Mouse (Mus musculus) hindbrain, embryonic 13.5 days (tissue): ENCODE measurements at regions not wholly inside any gene's neighbourhood (a gene's known extent, or its start where the extent isn't known, plus 50 kb on each side); places are given as distances from the start of the nearest gene placed in this dataset.
"Not testable (repeated sequence)": the region's sequence is repeated elsewhere in the genome, so short reads cannot be mapped to it uniquely, and the experiment has no call there.

Experiments used
- ATAC-seq: fragments of 200-750 bp; cut with Nextera tagmentation; 2 replicates; pipeline ENCODE4 v1.8.0; 2017; ENCODE audit warnings: moderate TSS enrichment; ENCODE audit not compliant: low FRiP score
- H3K27ac ChIP-seq: fragments of 300-500 bp; sonication (generic); 2 replicates; pipeline ENCODE4 v1.5.1; 2015; ENCODE audit warnings: inconsistent platforms, mild to moderate bottlenecking, moderate library complexity
- H3K27me3 ChIP-seq: fragments of 300-500 bp; sonication (generic); 2 replicates; pipeline ENCODE4 v1.6.1; 2015; ENCODE audit warnings: mild to moderate bottlenecking, inconsistent platforms
- H3K36me3 ChIP-seq: fragments of 300-500 bp; sonication (generic); 2 replicates; pipeline ENCODE4 v1.6.1; 2015; ENCODE audit warnings: mild to moderate bottlenecking, inconsistent platforms
- H3K4me1 ChIP-seq: fragments of 300-500 bp; sonication (generic); replicated peaks from 2 replicates; pipeline ENCODE4 v1.6.1; 2015; ENCODE audit warnings: inconsistent platforms
- H3K4me2 ChIP-seq: fragments of 300-500 bp; sonication (generic); 2 replicates; pipeline ENCODE4 v1.6.1; 2015; ENCODE audit warnings: inconsistent platforms, mild to moderate bottlenecking, moderate library complexity
- H3K4me3 ChIP-seq: fragments of 300-500 bp; sonication (generic); 2 replicates; pipeline ENCODE4 v1.5.1; 2015; ENCODE audit warnings: mild to moderate bottlenecking, inconsistent platforms
- H3K9ac ChIP-seq: fragments of 300-500 bp; sonication (generic); 2 replicates; pipeline ENCODE4 v1.6.1; 2015; ENCODE audit warnings: mild to moderate bottlenecking, inconsistent platforms
- H3K9me3 ChIP-seq: fragments of 300-500 bp; sonication (generic); 2 replicates; pipeline ENCODE4 v1.6.1; 2016; ENCODE audit warnings: inconsistent platforms
- WGBS: fragments of 180-500 bp; shearing (Covaris S2); methylation state at CpG from one replicate; pipeline ENCODE4 v1.1.7; 2015; 5-methylcytosine and 5-hydroxymethylcytosine counted together

- no peak for ATAC-seq
These were observed 611.9 kb downstream of the A830018L16Rik start for GRCm38 (mm10) chr1:12025791-12026190.

GRCm38 (mm10) chr1:12027442-12027841 is 613.5 kb downstream of the A830018L16Rik start:
- H3K4me1 ChIP-seq, result peaks cover 5% of the 10 kb centered on the region; the same call in 1 of the 2 replicates
- H3K36me3 ChIP-seq, result no peaks in the 10 kb centered on the region
- ATAC-seq, result no peak
- H3K9ac ChIP-seq, result no peak overlapping the region
- no peaks in the 10 kb centered on the region for H3K9me3 ChIP-seq
- no peaks in the 10 kb centered on the region for H3K27me3 ChIP-seq
- 87% methylated on average over 2 of the region's 2 CpGs for WGBS
- H3K4me3 ChIP-seq, result no peak overlapping the region
- no peak overlapping the region for H3K27ac ChIP-seq
- no peak overlapping the region for H3K4me2 ChIP-seq

More at GRCm38 (mm10) chr1:12025791-12026190, 611.9 kb downstream of the A830018L16Rik start:
- Histone ChIP-seq H3K4me1 (peaks cover 5% of the 10 kb centered on the region; the same call in 1 of the 2 replicates), H3K4me2 (no peak overlapping the region), H3K9me3 (no peaks in the 10 kb centered on the region), H3K9ac (no peak overlapping the region), H3K36me3 (no peaks in the 10 kb centered on the region), H3K4me3 (no peak overlapping the region), H3K27me3 (no peaks in the 10 kb centered on the region), H3K27ac (no peak overlapping the region)

- no peak overlapping the region for H3K4me2 ChIP-seq
- no peak overlapping the region for H3K27ac ChIP-seq
- no peak overlapping the region for H3K4me3 ChIP-seq
- no peaks in the 10 kb centered on the region for H3K36me3 ChIP-seq
- no peak overlapping the region for H3K9ac ChIP-seq
- whole genome bisulfite sequencing, result 82% methylated on average over 4 of the region's 4 CpGs
- no peaks in the 10 kb centered on the region for H3K9me3 ChIP-seq
- H3K4me1 ChIP-seq, result peaks cover 5% of the 10 kb centered on the region; the same call in 1 of the 2 replicates
- no peaks in the 10 kb centered on the region for H3K27me3 ChIP-seq
- ATAC-seq, result no peak
These were observed 614.2 kb downstream of the A830018L16Rik start for GRCm38 (mm10) chr1:12028074-12028473.

- WGBS, result 80% methylated on average over 8 of the region's 8 CpGs
- Histone ChIP-seq H3K9me3 (no peaks in the 10 kb centered on the region), H3K9ac (no peak overlapping the region), H3K36me3 (no peaks in the 10 kb centered on the region), H3K4me1 (0 out of 2 replicates have a peak, but pooled peaks cover 3% of the 10 kb centered on the region), H3K4me2 (no peak overlapping the region), H3K4me3 (no peak overlapping the region), H3K27me3 (no peaks in the 10 kb centered on the region), H3K27ac (no peak overlapping the region)
- ATAC-seq, result no peak
These were observed 638.1 kb downstream of the A830018L16Rik start for GRCm38 (mm10) chr1:12051931-12052482.

GRCm38 (mm10) chr1:12055865-12056560 is 642.1 kb downstream of the A830018L16Rik start:
- Histone ChIP-seq H3K9ac (no peak overlapping the region), H3K4me3 (no peak overlapping the region), H3K4me1 (0 out of 2 replicates have a peak, but pooled peaks cover 3% of the 10 kb centered on the region), H3K9me3 (no peaks in the 10 kb centered on the region), H3K27ac (no peak overlapping the region), H3K27me3 (no peaks in the 10 kb centered on the region), H3K36me3 (no peaks in the 10 kb centered on the region), H3K4me2 (no peak overlapping the region)
- 14% methylated on average over 3 of the region's 3 CpGs for WGBS
- ATAC-seq, result peak; percentile 91

- Histone ChIP-seq H3K9me3 (no peaks in the 10 kb centered on the region), H3K9ac (no peak overlapping the region), H3K4me1 (no peaks in the 10 kb centered on the region), H3K27me3 (no peaks in the 10 kb centered on the region), H3K27ac (no peak overlapping the region), H3K4me3 (no peak overlapping the region), H3K4me2 (no peak overlapping the region), H3K36me3 (no peaks in the 10 kb centered on the region)
- ATAC-seq, result no peak
- 97% methylated on average over 6 of the region's 6 CpGs for whole genome bisulfite sequencing
These were observed 651.2 kb downstream of the A830018L16Rik start for GRCm38 (mm10) chr1:12065016-12065513.

GRCm38 (mm10) chr1:12092564-12093504 is 678.9 kb downstream of the A830018L16Rik start:
- H3K36me3 ChIP-seq, result no peaks in the 10 kb centered on the region
- ATAC-seq, result no peak
- no peaks in the 10 kb centered on the region for H3K27me3 ChIP-seq
- H3K27ac ChIP-seq, result no peak overlapping the region
- no peaks in the 10 kb centered on the region for H3K4me1 ChIP-seq
- no peak overlapping the region for H3K4me3 ChIP-seq
- H3K9ac ChIP-seq, result no peak overlapping the region
- 74% methylated on average over 1 of the region's 1 CpGs for WGBS
- no peaks in the 10 kb centered on the region for H3K9me3 ChIP-seq
- H3K4me2 ChIP-seq, result no peak overlapping the region

- H3K36me3 ChIP-seq, result no peaks in the 10 kb centered on the region
- H3K9me3 ChIP-seq, result no peaks in the 10 kb centered on the region
- H3K4me1 ChIP-seq, result no peaks in the 10 kb centered on the region
- no peak for ATAC-seq
- no peak overlapping the region for H3K4me3 ChIP-seq
- no peak overlapping the region for H3K4me2 ChIP-seq
- H3K27me3 ChIP-seq, result no peaks in the 10 kb centered on the region
- H3K27ac ChIP-seq, result no peak overlapping the region
- no peak overlapping the region for H3K9ac ChIP-seq
These were observed 701.3 kb downstream of the A830018L16Rik start for GRCm38 (mm10) chr1:12115041-12115828.

- H3K4me3 ChIP-seq, result no peak overlapping the region
These were observed 703.2 kb downstream of the A830018L16Rik start for GRCm38 (mm10) chr1:12117083-12117482.

GRCm38 (mm10) chr1:12120926-12121325 is 707.0 kb downstream of the A830018L16Rik start:
- no peaks in the 10 kb centered on the region for H3K27me3 ChIP-seq
- no peaks in the 10 kb centered on the region for H3K36me3 ChIP-seq
- no peaks in the 10 kb centered on the region for H3K9me3 ChIP-seq
- H3K27ac ChIP-seq, result no peak overlapping the region
- no peak overlapping the region for H3K9ac ChIP-seq
- no peak overlapping the region for H3K4me3 ChIP-seq
- H3K4me2 ChIP-seq, result no peak overlapping the region
- H3K4me1 ChIP-seq, result no peaks in the 10 kb centered on the region
- WGBS, result 89% methylated on average over 7 of the region's 7 CpGs
- no peak for ATAC-seq

More at GRCm38 (mm10) chr1:12117083-12117482, 703.2 kb downstream of the A830018L16Rik start:
- no peak overlapping the region for H3K27ac ChIP-seq
- 81% methylated on average over 4 of the region's 4 CpGs for WGBS
- no peaks in the 10 kb centered on the region for H3K4me1 ChIP-seq
- ATAC-seq, result no peak
- H3K9me3 ChIP-seq, result no peaks in the 10 kb centered on the region
- H3K4me2 ChIP-seq, result no peak overlapping the region
- H3K9ac ChIP-seq, result no peak overlapping the region
- no peaks in the 10 kb centered on the region for H3K36me3 ChIP-seq
- no peaks in the 10 kb centered on the region for H3K27me3 ChIP-seq

GRCm38 (mm10) chr1:12126611-12127010 is 712.7 kb downstream of the A830018L16Rik start:
- not testable (repeated sequence) for H3K9ac ChIP-seq, H3K4me2 ChIP-seq, H3K4me1 ChIP-seq, H3K27me3 ChIP-seq, H3K27ac ChIP-seq, ATAC-seq, H3K4me3 ChIP-seq, H3K9me3 ChIP-seq, H3K36me3 ChIP-seq
- WGBS, result 39% methylated on average over 2 of the region's 2 CpGs
